Mouse (Mus musculus): ENCODE data around the gene Zfp386.

DNA sequence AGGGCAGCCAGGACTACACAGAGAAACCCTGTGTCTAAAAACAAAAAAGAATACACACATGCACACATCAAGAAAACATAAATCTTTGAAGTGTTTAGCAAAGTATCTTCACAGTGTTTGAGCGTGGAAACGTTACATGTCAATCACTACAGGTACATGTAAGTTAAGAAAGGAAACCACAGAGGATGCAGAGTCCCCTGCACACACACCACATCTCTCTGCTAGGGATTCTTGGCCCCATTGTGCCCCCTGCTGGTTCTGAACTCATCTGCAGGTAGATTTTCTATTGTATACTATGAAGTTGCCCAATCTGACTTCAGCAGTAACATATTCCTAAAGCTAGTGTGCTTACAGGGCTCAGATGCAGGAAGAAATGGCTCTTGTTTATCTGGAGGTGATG, 36.7 kb upstream of the Zfp386 start:
- TF ChIP-seq POLR2A (IDR thresholded peaks at IDR 0.05; ENCODE audit: borderline replicate concordance, extremely low read depth, low read depth, low read length) (no peak), CTCF (IDR thresholded peaks at IDR 0.05; ENCODE audit: insufficient read depth, low read length) (no peak)

Measured in lung, adult 2 months (tissue).